Mouse (Mus musculus) liver, embryonic 16.5 days (tissue): Measurements from ENCODE around the gene Gnao1. TPM values are rescaled to one million over a fixed set of nuclear protein-coding genes. Genes with fewer than 3 reads are reported as not detected.

Experiments used
- ATAC-seq: fragments of 200-750 bp; cut with Nextera tagmentation; 2 replicates; pipeline ENCODE4 v1.8.0; 2017; ENCODE audit warnings: low read depth, mild to moderate bottlenecking, moderate number of reproducible peaks, moderate library complexity
- H3K27ac ChIP-seq: fragments of 300-500 bp; sonication (generic); 2 replicates; pipeline ENCODE4 v1.5.1; 2014; ENCODE audit warnings: mild to moderate bottlenecking, low read length
- H3K27me3 ChIP-seq: fragments of 300-500 bp; sonication (generic); 2 replicates; pipeline ENCODE4 v1.6.1; 2014; ENCODE audit warnings: low read depth, low read length, mixed read lengths; ENCODE audit not compliant: control insufficient read depth, insufficient read depth
- H3K36me3 ChIP-seq: fragments of 300-500 bp; sonication (generic); 2 replicates; pipeline ENCODE4 v1.6.1; 2014; ENCODE audit warnings: mild to moderate bottlenecking; ENCODE audit not compliant: control insufficient read depth, insufficient read depth
- H3K4me1 ChIP-seq: fragments of 300-500 bp; sonication (generic); 2 replicates; pipeline ENCODE4 v1.6.1; 2014; ENCODE audit warnings: low read depth, low read length, mixed read lengths; ENCODE audit not compliant: control insufficient read depth
- H3K4me2 ChIP-seq: fragments of 300-500 bp; sonication (generic); 2 replicates; pipeline ENCODE4 v1.6.1; 2014; ENCODE audit warnings: low read depth, low read length, mixed read lengths
- H3K4me3 ChIP-seq: fragments of 300-500 bp; sonication (generic); 2 replicates; pipeline ENCODE4 v1.5.1; 2014; ENCODE audit warnings: low read depth, mild to moderate bottlenecking, low read length
- H3K9ac ChIP-seq: fragments of 300-500 bp; sonication (generic); 2 replicates; pipeline ENCODE4 v1.6.1; 2014; ENCODE audit warnings: low read depth, low read length
- H3K9me3 ChIP-seq: fragments of 300-500 bp; sonication (generic); replicated peaks from 2 replicates; pipeline ENCODE4 v1.6.1; 2016; ENCODE audit warnings: low read length; ENCODE audit not compliant: control insufficient read depth
- WGBS: fragments of 180-500 bp; shearing (Covaris S2); extraction: QIAGEN DNeasy Blood & Tissue Kit; methylation state at CpG from one replicate; pipeline ENCODE4 v1.1.7; 2014; ENCODE audit not compliant: insufficient replicate concordance; 5-methylcytosine and 5-hydroxymethylcytosine counted together
- polyA plus RNA-seq: library from polyadenylated mRNA; unstranded; fragments of >200 nt; fragmentation: Nextera tagmentation; extraction: Ambion mirVana; gene quantifications from 2 replicates; pipeline ENCODE4 v1.2.1, GENCODE M21; 2015

Gene Gnao1
- polyA plus RNA-seq, 1 experiment from 2014 or later: 0.33 TPM

- no peak overlapping the region for H3K9ac ChIP-seq
These were observed 4.5 kb downstream of the Gnao1 start for GRCm38 (mm10) chr8:93814266-93814665.

GRCm38 (mm10) chr8:93816226-93816625 lies 6.5 kb downstream of the Gnao1 start:
- no peak overlapping the region for H3K4me3 ChIP-seq
- no peaks in the 10 kb centered on the region for H3K9me3 ChIP-seq
- no peaks in the 10 kb centered on the region for H3K36me3 ChIP-seq
- H3K9ac ChIP-seq: no peak overlapping the region
- peaks cover 35% of the 10 kb centered on the region for H3K27me3 ChIP-seq
- H3K27ac ChIP-seq: no peak overlapping the region
- no peak for ATAC-seq
- no peak overlapping the region for H3K4me2 ChIP-seq
- WGBS: 51% methylated on average over 6 of the region's 6 CpGs
- no peaks in the 10 kb centered on the region; the same call in 1 of the 2 replicates for H3K4me1 ChIP-seq

More at GRCm38 (mm10) chr8:93814266-93814665, 4.5 kb downstream of the Gnao1 start:
- 41% methylated on average over 6 of the region's 6 CpGs for WGBS
- Histone ChIP-seq H3K9me3 (no peaks in the 10 kb centered on the region), H3K4me3 (no peak overlapping the region), H3K27ac (no peak overlapping the region), H3K4me1 (peaks cover 4% of the 10 kb centered on the region; the same call in 1 of the 2 replicates), H3K4me2 (no peak overlapping the region), H3K27me3 (peaks cover 52% of the 10 kb centered on the region), H3K36me3 (no peaks in the 10 kb centered on the region)
- no peak for ATAC-seq

GRCm38 (mm10) chr8:93817366-93817765 lies 7.6 kb downstream of the Gnao1 start:
- Histone ChIP-seq H3K9ac (no peak overlapping the region), H3K36me3 (no peaks in the 10 kb centered on the region), H3K27me3 (peaks cover 24% of the 10 kb centered on the region), H3K27ac (no peak overlapping the region), H3K4me2 (no peak overlapping the region), H3K4me1 (no peaks in the 10 kb centered on the region; the same call in 1 of the 2 replicates), H3K9me3 (no peaks in the 10 kb centered on the region), H3K4me3 (no peak overlapping the region)
- no peak for ATAC-seq
- 75% methylated on average over 1 of the region's 1 CpGs for WGBS

- H3K4me1 ChIP-seq: no peaks in the 10 kb centered on the region
- H3K4me2 ChIP-seq: no peak overlapping the region
- WGBS: 55% methylated on average over 4 of the region's 4 CpGs
- H3K9ac ChIP-seq: no peak overlapping the region
- H3K4me3 ChIP-seq: no peak overlapping the region
- H3K36me3 ChIP-seq: no peaks in the 10 kb centered on the region
- no peak for ATAC-seq
- no peaks in the 10 kb centered on the region; the same call in 1 of the 2 replicates for H3K27me3 ChIP-seq
- no peak overlapping the region for H3K27ac ChIP-seq
- no peaks in the 10 kb centered on the region for H3K9me3 ChIP-seq
These were observed 10.2 kb downstream of the Gnao1 start for GRCm38 (mm10) chr8:93819929-93820328.

- no peak for ATAC-seq
- Histone ChIP-seq H3K4me2 (no peak overlapping the region), H3K4me3 (no peak overlapping the region), H3K27me3 (no peaks in the 10 kb centered on the region; the same call in 1 of the 2 replicates), H3K27ac (no peak overlapping the region), H3K36me3 (no peaks in the 10 kb centered on the region), H3K9ac (no peak overlapping the region), H3K4me1 (no peaks in the 10 kb centered on the region), H3K9me3 (no peaks in the 10 kb centered on the region)
- 63% methylated on average over 7 of the region's 7 CpGs for WGBS
These were observed 11.6 kb downstream of the Gnao1 start for GRCm38 (mm10) chr8:93821327-93821726.

- Histone ChIP-seq H3K4me1 (no peaks in the 10 kb centered on the region), H3K27me3 (no peaks in the 10 kb centered on the region), H3K36me3 (no peaks in the 10 kb centered on the region), H3K27ac (no peak overlapping the region), H3K4me2 (no peak overlapping the region), H3K9ac (no peak overlapping the region), H3K4me3 (no peak overlapping the region), H3K9me3 (no peaks in the 10 kb centered on the region)
- 34% methylated on average over 4 of the region's 4 CpGs for WGBS
- no peak for ATAC-seq
These were observed 15.6 kb downstream of the Gnao1 start for GRCm38 (mm10) chr8:93825317-93825716.

GRCm38 (mm10) chr8:93830626-93831025 lies 20.9 kb downstream of the Gnao1 start:
- Histone ChIP-seq H3K27me3 (no peaks in the 10 kb centered on the region), H3K4me1 (no peaks in the 10 kb centered on the region), H3K4me3 (no peak overlapping the region), H3K36me3 (no peaks in the 10 kb centered on the region), H3K9ac (no peak overlapping the region), H3K4me2 (no peak overlapping the region), H3K27ac (no peak overlapping the region), H3K9me3 (no peaks in the 10 kb centered on the region)
- ATAC-seq: no peak
- 64% methylated on average over 3 of the region's 3 CpGs for WGBS

- no peaks in the 10 kb centered on the region for H3K4me1 ChIP-seq
- no peaks in the 10 kb centered on the region for H3K27me3 ChIP-seq
- ATAC-seq: no peak
- H3K4me2 ChIP-seq: no peak overlapping the region
- H3K9ac ChIP-seq: no peak overlapping the region
- no peak overlapping the region for H3K27ac ChIP-seq
- WGBS: 55% methylated on average over 5 of the region's 5 CpGs
- H3K36me3 ChIP-seq: no peaks in the 10 kb centered on the region
- H3K9me3 ChIP-seq: no peaks in the 10 kb centered on the region
- no peak overlapping the region for H3K4me3 ChIP-seq
These were observed 26.0 kb downstream of the Gnao1 start for GRCm38 (mm10) chr8:93835771-93836170.

- WGBS: 38% methylated on average over 8 of the region's 8 CpGs
- H3K9me3 ChIP-seq: no peaks in the 10 kb centered on the region
- no peaks in the 10 kb centered on the region for H3K36me3 ChIP-seq
- H3K27me3 ChIP-seq: no peaks in the 10 kb centered on the region
- no peak overlapping the region for H3K9ac ChIP-seq
- H3K4me2 ChIP-seq: no peak overlapping the region
- no peaks in the 10 kb centered on the region for H3K4me1 ChIP-seq
- no peak overlapping the region for H3K4me3 ChIP-seq
- H3K27ac ChIP-seq: no peak overlapping the region
- no peak for ATAC-seq
These were observed 29.3 kb downstream of the Gnao1 start for GRCm38 (mm10) chr8:93839113-93839512.
